Mouse (Mus musculus) embryonic fibroblast, embryonic 13.5 days (primary cell): ENCODE results near the gene Cadm1. TPM values are rescaled to one million over a fixed set of nuclear protein-coding genes. Genes with fewer than 3 reads are reported as not detected.

Source experiments
- H3K27ac ChIP-seq: 2 replicates; pipeline ENCODE4 v1.5.1; 2012; ENCODE audit warnings: low read length, control low read depth, inconsistent platforms; ENCODE audit not compliant: insufficient read depth
- H3K4me1 ChIP-seq: 2 replicates; pipeline ENCODE4 v1.6.1; 2011; ENCODE audit warnings: low read length; ENCODE audit not compliant: control insufficient read depth, insufficient read depth
- H3K4me3 ChIP-seq: 2 replicates; pipeline ENCODE4 v1.5.1; 2011; ENCODE audit warnings: mild to moderate bottlenecking, control low read depth, low read length; ENCODE audit not compliant: insufficient read depth
- CTCF ChIP-seq: IDR thresholded peaks from 2 replicates; pipeline ENCODE4 v1.5.1; 2011; ENCODE audit warnings: mild to moderate bottlenecking, control low read depth, low read length, moderate library complexity, borderline replicate concordance; ENCODE audit not compliant: insufficient read depth
- POLR2A ChIP-seq: IDR thresholded peaks from 2 replicates; pipeline ENCODE4 v1.6.1; 2011; ENCODE audit warnings: low read depth, mild to moderate bottlenecking, control low read depth, low read length, moderate library complexity
- polyA plus RNA-seq: library from polyadenylated mRNA; stranded (reverse); fragments of >200 nt; gene quantifications from 2 replicates; pipeline ENCODE4 v1.2.4, GENCODE M21; 2011; ENCODE audit warnings: low read depth; ENCODE audit not compliant: missing spikeins, insufficient read length

Gene Cadm1
- polyA plus RNA-seq, 1 experiment = 5.6 TPM

- no peak overlapping the region for H3K4me3 ChIP-seq
- TF ChIP-seq CTCF = no peak
Observed at GRCm38 (mm10) chr9:47527741-47528140, 2.2 kb upstream of the Cadm1 start.

GRCm38 (mm10) chr9:47529182-47529581, 791 bp upstream of the Cadm1 start:
- Histone ChIP-seq H3K4me3 (no peak overlapping the region), H3K27ac (no peak overlapping the region), H3K4me1 (no peaks in the 10 kb centered on the region)
- TF ChIP-seq CTCF (no peak), POLR2A (no peak)

More at GRCm38 (mm10) chr9:47527741-47528140, 2.2 kb upstream of the Cadm1 start:
- Histone ChIP-seq H3K27ac (no peak overlapping the region), H3K4me1 (no peaks in the 10 kb centered on the region)

GRCm38 (mm10) chr9:47530544-47530921, 560 bp downstream of the Cadm1 start:
- no peaks in the 10 kb centered on the region for H3K4me1 ChIP-seq
- no peak overlapping the region for H3K27ac ChIP-seq
- TF ChIP-seq POLR2A (no peak), CTCF (no peak)
- peak overlapping the region; percentile 33 for H3K4me3 ChIP-seq

- no peak for TF ChIP-seq CTCF
- no peak for TF ChIP-seq POLR2A
- H3K4me1 ChIP-seq = no peaks in the 10 kb centered on the region
- H3K27ac ChIP-seq = no peak overlapping the region
- H3K4me3 ChIP-seq = peak overlapping the region; percentile 33
Observed at GRCm38 (mm10) chr9:47530922-47531850, 1.2 kb downstream of the Cadm1 start.

- TF ChIP-seq CTCF (no peak), POLR2A (no peak)
- H3K4me3 ChIP-seq = no peak overlapping the region
- H3K27ac ChIP-seq = no peak overlapping the region
- no peaks in the 10 kb centered on the region for H3K4me1 ChIP-seq
Observed at GRCm38 (mm10) chr9:47532215-47532865, 2.4 kb downstream of the Cadm1 start.

- Histone ChIP-seq H3K4me1 (no peaks in the 10 kb centered on the region), H3K27ac (no peak overlapping the region), H3K4me3 (no peak overlapping the region)
- TF ChIP-seq CTCF (no peak), POLR2A (no peak)
Observed at GRCm38 (mm10) chr9:47533461-47533860, 3.5 kb downstream of the Cadm1 start.

- H3K4me3 ChIP-seq = no peak overlapping the region
- H3K4me1 ChIP-seq = no peaks in the 10 kb centered on the region
- TF ChIP-seq CTCF (no peak), POLR2A (no peak)
- no peak overlapping the region for H3K27ac ChIP-seq
Observed at GRCm38 (mm10) chr9:47534573-47535475, 4.9 kb downstream of the Cadm1 start.

- H3K4me1 ChIP-seq = no peaks in the 10 kb centered on the region; the same call in 1 of the 2 replicates
- H3K27ac ChIP-seq = no peak overlapping the region
- TF ChIP-seq CTCF = no peak
- no peak for TF ChIP-seq POLR2A
- peak overlapping the region; percentile 2; the same call in 1 of the 2 replicates for H3K4me3 ChIP-seq
Observed at GRCm38 (mm10) chr9:47545245-47545644, 15.3 kb downstream of the Cadm1 start.

- H3K4me3 ChIP-seq = peak overlapping the region; percentile 2; the same call in 1 of the 2 replicates
- H3K4me1 ChIP-seq = no peaks in the 10 kb centered on the region; the same call in 1 of the 2 replicates
- H3K27ac ChIP-seq = no peak overlapping the region
- TF ChIP-seq CTCF = no peak
- TF ChIP-seq POLR2A = no peak
Observed at GRCm38 (mm10) chr9:47545667-47546066, 15.7 kb downstream of the Cadm1 start.
